Mouse (Mus musculus) MEL (cell line): ENCODE measurements around the gene AC141477.1.

ENCODE experiments used
- CHD2 ChIP-seq: IDR thresholded peaks from 2 replicates; pipeline ENCODE4 v1.6.1; 2011; ENCODE audit warnings: low read length, improper control_type of control experiment
- ELF1 ChIP-seq: IDR thresholded peaks from 2 replicates; pipeline ENCODE4 v1.6.1; 2014; ENCODE audit warnings: low read depth, mild to moderate bottlenecking, inconsistent platforms, low read length, improper control_type of control experiment, moderate library complexity
- POLR2A ChIP-seq, 2 experiments: IDR thresholded peaks; 2 replicates each; pipeline ENCODE4 v1.6.1; 2011 to 2012; ENCODE audit warnings: low read length in 2 of 2, mild to moderate bottlenecking in 2 of 2, control low read depth in 1 of 2, improper control_type of control experiment in 1 of 2, low read depth in 1 of 2, moderate library complexity in 1 of 2; ENCODE audit not compliant: control insufficient read depth in 1 of 2, insufficient read depth in 1 of 2, poor library complexity in 1 of 2
- RCOR1 ChIP-seq: IDR thresholded peaks from 2 replicates; pipeline ENCODE4 v1.6.1; 2012; ENCODE audit warnings: low read depth, mild to moderate bottlenecking, inconsistent platforms, low read length, improper control_type of control experiment
- TCF12 ChIP-seq: IDR thresholded peaks from 2 replicates; pipeline ENCODE4 v1.6.1; 2014; ENCODE audit warnings: low read depth, mild to moderate bottlenecking, inconsistent platforms, low read length, improper control_type of control experiment, moderate library complexity
- ZC3H11A ChIP-seq: IDR thresholded peaks from 2 replicates; pipeline ENCODE4 v1.6.1; 2012; ENCODE audit warnings: low read depth, mild to moderate bottlenecking, inconsistent platforms, low read length, improper control_type of control experiment

- TF ChIP-seq ZC3H11A, result no peak
- no peak for TF ChIP-seq TCF12
- no peak for TF ChIP-seq POLR2A (IDR thresholded peaks at IDR 0.05; ENCODE audit: control insufficient read depth in 1 of 2, insufficient read depth in 1 of 2, low read depth in 1 of 2, low read length in 2 of 2, poor library complexity in 1 of 2)
- no peak for TF ChIP-seq ELF1
- no peak for TF ChIP-seq RCOR1
- TF ChIP-seq CHD2, result no peak
These were observed 48.5 kb downstream of the AC141477.1 start for GRCm38 (mm10) chr10:76391786-76392185.
